Mouse (Mus musculus) bone marrow macrophage, adult 2 months (primary cell): ENCODE data around the gene Swt1.

Source experiments
- CTCF ChIP-seq: IDR thresholded peaks from 2 replicates; pipeline ENCODE4 v1.5.1; 2012; ENCODE audit warnings: low read depth, mild to moderate bottlenecking, low read length, moderate library complexity
- POLR2A ChIP-seq: IDR thresholded peaks from 2 replicates; pipeline ENCODE4 v1.6.1; 2012; ENCODE audit warnings: mild to moderate bottlenecking, low read depth, low read length, borderline replicate concordance

DNA sequence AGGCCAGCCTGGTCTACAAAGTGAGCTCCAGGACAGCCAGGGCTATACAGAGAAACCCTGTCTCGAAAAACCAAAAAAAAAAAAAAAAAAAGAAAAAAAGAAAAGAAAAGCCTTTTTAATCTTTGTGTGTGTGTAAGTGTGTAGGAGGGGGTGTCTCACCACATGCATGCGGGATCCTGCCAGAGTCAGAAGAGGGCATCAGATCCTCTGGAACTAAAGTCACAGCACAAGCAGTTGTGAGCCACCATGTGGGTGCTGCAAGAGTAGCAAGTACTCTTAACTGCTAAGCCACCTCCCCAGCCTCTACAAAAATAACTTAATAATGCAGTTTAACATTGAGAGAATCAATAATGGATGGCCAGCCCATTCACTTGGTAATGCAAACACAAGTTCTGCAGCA is 22.6 kb upstream of the Swt1 start:
- TF ChIP-seq CTCF: no peak
- TF ChIP-seq POLR2A: no peak
